11 mouse cellular contexts compared by ENCODE assay signal in the genomic region with DNA sequence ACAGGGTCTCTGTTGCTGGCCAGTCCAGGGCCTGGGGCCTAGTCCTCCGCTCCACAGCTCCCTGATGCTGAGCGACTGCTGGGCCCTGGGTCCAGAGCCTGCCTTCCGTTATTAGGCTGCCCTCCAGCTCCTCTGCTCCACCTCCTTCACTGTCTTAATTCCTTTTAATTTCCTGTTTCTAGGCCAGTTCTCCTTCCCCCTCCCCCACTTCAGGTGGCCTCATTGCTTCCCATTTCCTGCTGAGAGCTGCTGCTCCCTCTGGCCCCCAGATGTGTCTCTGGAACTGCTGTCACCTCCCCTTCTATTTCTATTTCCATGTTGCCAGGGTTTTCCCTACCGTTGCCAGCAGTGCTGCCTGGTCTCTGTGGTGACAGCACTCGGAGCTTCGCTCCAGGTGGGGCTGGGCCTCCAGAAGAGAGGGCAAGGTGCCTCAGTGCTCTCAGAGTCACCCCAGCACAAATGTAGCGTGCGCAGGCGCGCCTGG.
A peak's percentile ranks its signal among the peaks of the same experiment; 100 is the strongest.
DNase-seq lines count a peak whose midpoint lies in the region; ATAC-seq and TF ChIP-seq lines count a peak whose summit lies in the region.
"Had no signal": no experiment of that assay in that cellular context is flagged by ENCODE, and none has a peak within 500 bp of the region (broad histone marks: within the 10 kb centered on the region; RNA-seq: fewer than 3 reads in every experiment).

No protein-coding gene starts in this region.

- TF ChIP-seq CTCF in gastrocnemius, adult 2 months (IDR thresholded peaks at IDR 0.05): no peak
- no peak for TF ChIP-seq CTCF in layer of hippocampus, adult 2 months (conservative IDR thresholded peaks at IDR 0.05)

- H3K9me3 ChIP-seq in stomach, embryonic 14.5 days (ENCODE audit: control insufficient read depth, low read depth, low read length): no peaks in the 10 kb centered on the region

- no peak overlapping the region for H3K4me3 ChIP-seq in gastrocnemius, adult 2 months
- H3K4me3 ChIP-seq in layer of hippocampus, adult 2 months: no peak overlapping the region
- no peak overlapping the region for H3K4me3 ChIP-seq in stomach, embryonic 14.5 days (ENCODE audit: low read depth, low read length)

- no peak for ATAC-seq in stomach, embryonic 14.5 days (ENCODE audit: insufficient number of reproducible peaks, insufficient read depth, low FRiP score, low read depth)

- no peaks in the 10 kb centered on the region for H3K27me3 ChIP-seq in stomach, embryonic 14.5 days (ENCODE audit: control insufficient read depth, insufficient read depth, low read length)

- peaks cover 41% of the 10 kb centered on the region for H3K4me1 ChIP-seq in stomach, embryonic 14.5 days (ENCODE audit: control insufficient read depth, insufficient read depth, low read length)

- 69% methylated on average over 10 of the region's 10 CpGs for WGBS in stomach, embryonic 14.5 days

- H3K36me3 ChIP-seq in stomach, embryonic 14.5 days (ENCODE audit: control insufficient read depth, insufficient read depth, low read length): no peaks in the 10 kb centered on the region

- no peak overlapping the region for H3K4me2 ChIP-seq in stomach, embryonic 14.5 days (replicated peaks; ENCODE audit: low read depth, low read length)

- intact Hi-C loops in gastrocnemius, adult 2 months (cut with DNase I): no loop called here
- intact Hi-C loops in gastrocnemius, postnatal 14 days (cut with DNase I; ENCODE audit: low total_unique reads): no loop called here

- peak overlapping the region; percentile 75; the same call in 1 of the 2 replicates for H3K27ac ChIP-seq in gastrocnemius, adult 2 months
- H3K27ac ChIP-seq in layer of hippocampus, adult 2 months: peak overlapping the region; percentile 43
- peak overlapping the region; percentile 16; the same call in 1 of the 2 replicates for H3K27ac ChIP-seq in stomach, embryonic 14.5 days (ENCODE audit: low read length)

- DNase-seq in gastrocnemius, adult 2 months: no peak
- no peak for DNase-seq in gastrocnemius, postnatal 14 days
- no peak for DNase-seq in layer of hippocampus, adult 2 months (ENCODE audit: low spot score in 2 of 2)
- no peak for DNase-seq in layer of hippocampus, adult 8-10 months (ENCODE audit: low spot score in 2 of 2)
- peak; percentile 83 for DNase-seq in forelimb bud, embryonic 11.5 days (ENCODE audit: low read depth, low spot score)
- no peak for DNase-seq in adrenal gland, postnatal 10 days
- no peak for DNase-seq in spleen, postnatal 4 days (ENCODE audit: low spot score in 2 of 2)
- DNase-seq: adrenal gland, adult 8-10 months; left cerebral cortex, postnatal 4 days; lung, postnatal 14 days had no signal

- no peak overlapping the region for H3K9ac ChIP-seq in stomach, embryonic 14.5 days (replicated peaks; ENCODE audit: low read depth, low read length)

Comparison
In these comparisons a context has a peak if more than half of its experiments do, and no peak if none do; other contexts are left out.
1. H3K27ac ChIP-seq: peak in every context shown above with its lines; median percentile 75 in gastrocnemius, adult 2 months; 43 in layer of hippocampus, adult 2 months; 16 in stomach, embryonic 14.5 days.